Mouse (Mus musculus) ES-E14 (cell line): ENCODE results near the gene Rap1gds1. TPM values are rescaled to one million over a fixed set of nuclear protein-coding genes. Genes with fewer than 3 reads are reported as not detected.

Experiments used
- DNase-seq: peaks from one replicate; pipeline ENCODE4 v3.0.0-alpha.2; 2013; ENCODE audit warnings: low read depth, low spot score
- H3K27ac ChIP-seq: 2 replicates; pipeline ENCODE4 v1.5.1; 2012; ENCODE audit warnings: low read depth, mild to moderate bottlenecking, low read length, moderate library complexity, mixed read lengths; ENCODE audit not compliant: poor library complexity, insufficient read depth, severe bottlenecking
- H3K36me3 ChIP-seq: 2 replicates; pipeline ENCODE4 v1.6.1; 2012; ENCODE audit warnings: mild to moderate bottlenecking, low read length, moderate library complexity, mixed read lengths; ENCODE audit not compliant: control insufficient read depth, poor library complexity, insufficient read depth, severe bottlenecking
- H3K4me1 ChIP-seq, 2 experiments: fragments of 150-350 bp in 1 of 2; sonication (generic) in 1 of 2; 2 replicates each; pipeline ENCODE4 v1.6.1; 2012; ENCODE audit warnings: low read length in 2 of 2, mild to moderate bottlenecking in 1 of 2, mixed read lengths in 1 of 2; ENCODE audit not compliant: control insufficient read depth in 2 of 2, insufficient read depth in 2 of 2, poor library complexity in 1 of 2
- H3K4me3 ChIP-seq, 2 experiments: fragments of 150-350 bp in 1 of 2; sonication (generic) in 1 of 2; 2 replicates each; pipeline ENCODE4 v1.5.1; 2012; ENCODE audit warnings: low read length in 2 of 2, low read depth in 1 of 2, mild to moderate bottlenecking in 1 of 2, mixed read lengths in 1 of 2; ENCODE audit not compliant: insufficient read depth in 1 of 2, poor library complexity in 1 of 2, severe bottlenecking in 1 of 2
- H3K9ac ChIP-seq: 2 replicates; pipeline ENCODE4 v1.6.1; 2012; ENCODE audit warnings: low read depth, mild to moderate bottlenecking, low read length, mixed read lengths; ENCODE audit not compliant: poor library complexity, insufficient read depth, severe bottlenecking
- H3K9me3 ChIP-seq: fragments of 150-350 bp; sonication (generic); 2 replicates; pipeline ENCODE4 v1.6.1; 2012; ENCODE audit warnings: low read depth, mild to moderate bottlenecking, low read length; ENCODE audit not compliant: control insufficient read depth, insufficient read depth
- CHD2 ChIP-seq: IDR thresholded peaks from 2 replicates; pipeline ENCODE4 v1.6.1; 2014; ENCODE audit warnings: mild to moderate bottlenecking, low read depth, low read length, inconsistent platforms
- HCFC1 ChIP-seq: IDR thresholded peaks from 2 replicates; pipeline ENCODE4 v1.6.1; 2012; ENCODE audit warnings: low read length, inconsistent platforms, borderline replicate concordance; ENCODE audit not compliant: insufficient read depth
- MAFK ChIP-seq: IDR thresholded peaks from 2 replicates; pipeline ENCODE4 v1.6.1; 2014; ENCODE audit warnings: mild to moderate bottlenecking, low read depth, low read length, inconsistent platforms; ENCODE audit not compliant: insufficient read depth
- ZC3H11A ChIP-seq: IDR thresholded peaks from 2 replicates; pipeline ENCODE4 v1.6.1; 2012; ENCODE audit warnings: low read depth, mild to moderate bottlenecking, inconsistent platforms, low read length, borderline replicate concordance
- ZNF384 ChIP-seq: IDR thresholded peaks from 2 replicates; pipeline ENCODE4 v1.6.1; 2012; ENCODE audit warnings: low read depth, low read length, inconsistent platforms
- in situ Hi-C, 2 experiments: fragments of 600-800 bp; cut with MboI; formaldehyde crosslinking; loops; one replicate each; pipeline ENCODE4 v1.15.1; 2025; ENCODE audit warnings: low sequenced_read_pairs in 2 of 2, inconsistent platforms in 1 of 2; ENCODE audit not compliant: unreplicated experiment in 2 of 2
- total RNA-seq: library from RNA; depleted of rRNA; stranded (reverse); fragments of 300-350 nt; gene quantifications from 2 replicates; pipeline ENCODE4 v1.2.3, GENCODE M21; 2012

The Rap1gds1 gene
- total RNA-seq, 1 experiment = 21.9 TPM

- no peak for TF ChIP-seq MAFK
- no peak for TF ChIP-seq HCFC1
- no peak for TF ChIP-seq ZC3H11A
- TF ChIP-seq CHD2 = no peak
- no peak for TF ChIP-seq ZNF384
- no peaks in the 10 kb centered on the region for H3K9me3 ChIP-seq
Observed at GRCm38 (mm10) chr3:139025077-139025476, 49.9 kb downstream of the Rap1gds1 start.

GRCm38 (mm10) chr3:139023585-139023984 lies 51.4 kb downstream of the Rap1gds1 start:
- Histone ChIP-seq H3K36me3 (no peaks in the 10 kb centered on the region), H3K9ac (no peak overlapping the region), H3K27ac (peak overlapping the region; percentile 33), H3K4me1 (peaks cover 3% of the 10 kb centered on the region in 2 experiments; a peak in 2 of 4 replicates), H3K4me3 (no peak overlapping the region), H3K9me3 (no peaks in the 10 kb centered on the region)
- TF ChIP-seq MAFK = no peak
- in situ Hi-C loops = no loop called here
- peak; percentile 1 for DNase-seq

More at GRCm38 (mm10) chr3:139025077-139025476, 49.9 kb downstream of the Rap1gds1 start:
- H3K4me1 ChIP-seq = peaks cover 3% of the 10 kb centered on the region in 2 experiments; a peak in 2 of 4 replicates
- in situ Hi-C loops = no loop called here
- no peak overlapping the region for H3K27ac ChIP-seq
- no peaks in the 10 kb centered on the region for H3K36me3 ChIP-seq
- DNase-seq = no peak
- H3K9ac ChIP-seq = no peak overlapping the region
- H3K4me3 ChIP-seq = no peak overlapping the region

GRCm38 (mm10) chr3:139012352-139012751 lies 62.6 kb downstream of the Rap1gds1 start:
- in situ Hi-C loops = no loop called here
- no peak for DNase-seq
- no peak overlapping the region for H3K9ac ChIP-seq
- no peaks in the 10 kb centered on the region for H3K36me3 ChIP-seq
- H3K4me3 ChIP-seq = no peak overlapping the region
- H3K4me1 ChIP-seq = no peaks in the 10 kb centered on the region
- H3K9me3 ChIP-seq = no peaks in the 10 kb centered on the region
- TF ChIP-seq HCFC1 = no peak
- TF ChIP-seq MAFK = no peak
- no peak for TF ChIP-seq CHD2
- no peak for TF ChIP-seq ZC3H11A
- TF ChIP-seq ZNF384 = no peak
- no peak overlapping the region for H3K27ac ChIP-seq

- H3K9me3 ChIP-seq = no peaks in the 10 kb centered on the region
- H3K27ac ChIP-seq = no peak overlapping the region
- no peaks in the 10 kb centered on the region for H3K36me3 ChIP-seq
- no peak for DNase-seq
- in situ Hi-C loops = no loop called here
- H3K9ac ChIP-seq = no peak overlapping the region
- H3K4me1 ChIP-seq = no peaks in the 10 kb centered on the region
- H3K4me3 ChIP-seq = no peak overlapping the region
- TF ChIP-seq CHD2 (no peak), HCFC1 (no peak), ZC3H11A (no peak), ZNF384 (no peak), MAFK (no peak)
Observed at GRCm38 (mm10) chr3:139005669-139006068, 69.3 kb downstream of the Rap1gds1 start.

- Histone ChIP-seq H3K4me3 (no peak overlapping the region), H3K27ac (no peak overlapping the region), H3K36me3 (no peaks in the 10 kb centered on the region), H3K9me3 (no peaks in the 10 kb centered on the region), H3K9ac (no peak overlapping the region), H3K4me1 (no peaks in the 10 kb centered on the region)
- DNase-seq = no peak
- in situ Hi-C loops = no loop called here
- no peak for TF ChIP-seq ZNF384
- no peak for TF ChIP-seq HCFC1
- TF ChIP-seq CHD2 = no peak
- TF ChIP-seq ZC3H11A = no peak
- no peak for TF ChIP-seq MAFK
Observed at GRCm38 (mm10) chr3:139002774-139003173, 72.2 kb downstream of the Rap1gds1 start.
